Mouse (Mus musculus) hindbrain, embryonic 15.5 days (tissue): ENCODE results near the gene Clip1. TPM values are rescaled to one million over a fixed set of nuclear protein-coding genes. Genes with fewer than 3 reads are reported as not detected.

Experiments used
- ATAC-seq: fragments of 200-750 bp; cut with Nextera tagmentation; 2 replicates; pipeline ENCODE4 v1.8.0; 2017; ENCODE audit warnings: low read depth, moderate number of reproducible peaks, moderate TSS enrichment; ENCODE audit not compliant: low FRiP score
- H3K27ac ChIP-seq: fragments of 300-500 bp; sonication (generic); replicated peaks from 2 replicates; pipeline ENCODE4 v1.5.1; 2015; ENCODE audit warnings: mild to moderate bottlenecking, inconsistent platforms
- H3K27me3 ChIP-seq: fragments of 300-500 bp; sonication (generic); 2 replicates; pipeline ENCODE4 v1.6.1; 2015; ENCODE audit warnings: control low read depth, inconsistent platforms
- H3K36me3 ChIP-seq: fragments of 300-500 bp; sonication (generic); 2 replicates; pipeline ENCODE4 v1.6.1; 2015; ENCODE audit warnings: control low read depth, inconsistent platforms
- H3K4me1 ChIP-seq: fragments of 300-500 bp; sonication (generic); replicated peaks from 2 replicates; pipeline ENCODE4 v1.6.1; 2015; ENCODE audit warnings: control low read depth, inconsistent platforms
- H3K4me2 ChIP-seq: fragments of 300-500 bp; sonication (generic); 2 replicates; pipeline ENCODE4 v1.6.1; 2015; ENCODE audit warnings: moderate library complexity, mild to moderate bottlenecking, inconsistent platforms
- H3K4me3 ChIP-seq: fragments of 300-500 bp; sonication (generic); 2 replicates; pipeline ENCODE4 v1.5.1; 2015; ENCODE audit warnings: mild to moderate bottlenecking, inconsistent platforms
- H3K9ac ChIP-seq: fragments of 300-500 bp; sonication (generic); 2 replicates; pipeline ENCODE4 v1.6.1; 2015; ENCODE audit warnings: inconsistent platforms
- H3K9me3 ChIP-seq: fragments of 300-500 bp; sonication (generic); 2 replicates; pipeline ENCODE4 v1.6.1; 2016; ENCODE audit warnings: control low read depth, inconsistent platforms
- WGBS: fragments of 180-500 bp; shearing (Covaris S2); methylation state at CpG from one replicate; pipeline ENCODE4 v1.1.7; 2015; 5-methylcytosine and 5-hydroxymethylcytosine counted together
- polyA plus RNA-seq: library from polyadenylated mRNA; unstranded; fragments of >200 nt; fragmentation: Nextera tagmentation; extraction: Ambion mirVana; gene quantifications from 2 replicates; pipeline ENCODE4 v1.2.1, GENCODE M21; 2015

Gene Clip1
- polyA plus RNA-seq, 1 experiment from 2014 or later, result 81.0 TPM

DNA sequence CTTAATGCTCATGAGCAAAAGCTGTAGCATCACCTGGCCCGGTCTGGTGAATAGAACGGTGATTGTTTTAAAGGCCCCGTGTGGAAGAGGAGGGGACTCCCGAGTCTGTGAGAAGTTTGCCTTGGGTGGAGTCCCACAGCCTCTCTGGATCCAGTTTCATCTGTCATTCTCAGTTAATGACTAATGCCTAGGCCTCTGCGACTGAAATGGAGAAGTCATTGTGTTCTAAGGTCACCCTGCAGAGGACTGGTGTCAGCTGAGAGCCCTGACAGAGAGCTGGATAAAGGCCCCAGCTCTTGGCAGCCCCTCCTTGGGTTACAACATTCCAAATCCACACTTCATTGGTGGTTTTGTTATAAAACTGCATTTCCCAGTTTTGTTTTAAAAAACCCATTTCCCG lies 10.1 kb upstream of the Clip1 start:
- Histone ChIP-seq H3K4me1 (no peaks in the 10 kb centered on the region), H3K27ac (no peak overlapping the region), H3K4me3 (no peak overlapping the region), H3K27me3 (no peaks in the 10 kb centered on the region), H3K36me3 (peaks cover 14% of the 10 kb centered on the region; the same call in 1 of the 2 replicates), H3K9me3 (no peaks in the 10 kb centered on the region), H3K9ac (no peak overlapping the region), H3K4me2 (no peak overlapping the region)
- no peak for ATAC-seq
- 65% methylated on average over 6 of the region's 6 CpGs for WGBS

DNA sequence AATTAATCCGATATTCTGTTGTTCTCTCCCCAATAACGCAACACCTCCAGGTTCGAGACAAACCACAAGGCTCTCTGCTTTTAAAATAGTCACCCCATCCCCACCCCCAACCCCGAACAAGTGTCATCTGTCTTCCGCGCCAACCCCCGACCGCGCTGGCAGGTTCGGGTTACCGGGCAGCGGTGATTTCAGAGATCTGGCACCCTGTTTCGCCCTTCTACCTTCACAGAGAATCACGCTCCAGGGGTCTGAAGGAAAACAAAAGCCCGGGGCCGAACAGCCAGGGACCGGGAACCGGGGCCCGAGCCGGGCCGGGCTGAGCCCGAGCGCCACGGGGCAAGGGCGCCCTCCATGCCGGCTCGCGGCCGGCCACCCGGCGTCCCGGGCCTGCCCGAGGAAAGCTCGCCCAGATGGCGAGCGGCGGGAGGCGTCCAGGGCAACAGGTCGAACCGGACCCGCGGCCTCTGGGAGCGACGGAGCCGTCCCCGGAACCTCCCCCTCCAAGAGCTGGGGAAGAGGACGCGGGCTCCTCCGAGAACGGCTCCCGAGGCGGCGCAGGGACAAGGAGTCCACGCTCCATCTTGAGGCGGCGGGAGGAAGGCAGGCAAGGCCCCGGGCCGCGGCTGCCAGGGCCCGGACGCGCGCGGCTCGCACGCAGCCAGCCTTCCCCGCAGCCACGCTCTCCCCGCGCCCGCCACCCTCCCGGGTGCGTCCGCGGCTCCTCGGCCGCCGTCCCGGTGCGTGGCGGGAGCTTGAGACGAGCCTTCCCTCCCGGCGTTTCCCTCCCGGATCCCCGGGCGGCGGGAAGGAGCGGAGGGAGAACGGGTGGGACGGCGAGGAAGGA lies 819 bp downstream of the Clip1 start:
- under 1% methylated on average over 75 of the region's 92 CpGs for WGBS
- peak; percentile 71 for ATAC-seq
- H3K4me2 ChIP-seq, result peak overlapping the region; percentile 74
- no peaks in the 10 kb centered on the region for H3K36me3 ChIP-seq
- no peaks in the 10 kb centered on the region for H3K9me3 ChIP-seq
- H3K27ac ChIP-seq, result peak overlapping the region; percentile 99
- no peaks in the 10 kb centered on the region for H3K27me3 ChIP-seq
- H3K4me1 ChIP-seq, result peaks cover 32% of the 10 kb centered on the region
- H3K9ac ChIP-seq, result peak overlapping the region; percentile 98
- peak overlapping the region; percentile 87 for H3K4me3 ChIP-seq

DNA sequence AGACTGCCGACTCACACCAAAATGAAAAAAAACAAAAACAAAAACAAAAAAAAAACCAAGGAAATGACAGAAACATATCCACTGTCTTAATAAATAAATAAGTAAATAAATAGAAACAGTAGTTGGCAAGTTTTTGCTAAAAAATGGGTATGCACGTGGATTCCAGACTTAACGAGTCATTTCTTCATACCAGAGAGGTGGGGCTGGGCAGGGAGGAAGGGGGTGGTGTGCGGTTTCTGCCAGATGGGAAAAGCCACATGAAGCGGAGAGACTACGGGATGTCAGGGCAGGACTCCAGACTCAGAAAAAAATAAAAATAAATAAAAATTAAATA lies 1.4 kb downstream of the Clip1 start:
- Histone ChIP-seq H3K27me3 (no peaks in the 10 kb centered on the region), H3K27ac (peak overlapping the region; percentile 99), H3K4me2 (peak overlapping the region; percentile 74), H3K4me1 (peaks cover 32% of the 10 kb centered on the region), H3K9me3 (no peaks in the 10 kb centered on the region), H3K9ac (peak overlapping the region; percentile 98), H3K36me3 (no peaks in the 10 kb centered on the region), H3K4me3 (peak overlapping the region; percentile 87)
- no peak for ATAC-seq
- WGBS, result 1% methylated on average over 6 of the region's 6 CpGs

DNA sequence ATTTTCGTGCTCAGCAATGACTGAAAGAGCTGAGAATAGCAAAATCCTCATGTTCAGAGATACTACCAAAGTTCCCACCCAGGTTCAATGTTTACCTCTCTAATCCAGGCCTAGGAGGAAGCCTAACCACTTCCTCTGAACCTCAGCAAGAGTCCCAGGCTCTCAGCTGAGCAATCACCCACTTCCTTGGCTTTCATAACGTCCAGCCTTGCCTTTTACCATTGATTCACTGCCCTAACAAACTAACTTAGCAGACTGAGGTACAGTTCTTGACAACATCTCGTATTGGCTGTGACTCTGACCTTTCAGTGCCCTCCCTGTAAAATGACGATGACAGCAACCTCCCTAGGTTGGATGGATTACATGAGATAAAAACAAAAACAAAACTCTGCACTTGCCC lies 2.0 kb downstream of the Clip1 start:
- ATAC-seq, result no peak
- no peaks in the 10 kb centered on the region for H3K27me3 ChIP-seq
- peak overlapping the region; percentile 99; the same call in 1 of the 2 replicates for H3K27ac ChIP-seq
- WGBS, result 32% methylated on average over 4 of the region's 4 CpGs
- peak overlapping the region; percentile 98; the same call in 1 of the 2 replicates for H3K9ac ChIP-seq
- peaks cover 32% of the 10 kb centered on the region for H3K4me1 ChIP-seq
- no peaks in the 10 kb centered on the region for H3K9me3 ChIP-seq
- peak overlapping the region; percentile 74 for H3K4me2 ChIP-seq
- H3K36me3 ChIP-seq, result no peaks in the 10 kb centered on the region
- peak overlapping the region; percentile 87 for H3K4me3 ChIP-seq

DNA sequence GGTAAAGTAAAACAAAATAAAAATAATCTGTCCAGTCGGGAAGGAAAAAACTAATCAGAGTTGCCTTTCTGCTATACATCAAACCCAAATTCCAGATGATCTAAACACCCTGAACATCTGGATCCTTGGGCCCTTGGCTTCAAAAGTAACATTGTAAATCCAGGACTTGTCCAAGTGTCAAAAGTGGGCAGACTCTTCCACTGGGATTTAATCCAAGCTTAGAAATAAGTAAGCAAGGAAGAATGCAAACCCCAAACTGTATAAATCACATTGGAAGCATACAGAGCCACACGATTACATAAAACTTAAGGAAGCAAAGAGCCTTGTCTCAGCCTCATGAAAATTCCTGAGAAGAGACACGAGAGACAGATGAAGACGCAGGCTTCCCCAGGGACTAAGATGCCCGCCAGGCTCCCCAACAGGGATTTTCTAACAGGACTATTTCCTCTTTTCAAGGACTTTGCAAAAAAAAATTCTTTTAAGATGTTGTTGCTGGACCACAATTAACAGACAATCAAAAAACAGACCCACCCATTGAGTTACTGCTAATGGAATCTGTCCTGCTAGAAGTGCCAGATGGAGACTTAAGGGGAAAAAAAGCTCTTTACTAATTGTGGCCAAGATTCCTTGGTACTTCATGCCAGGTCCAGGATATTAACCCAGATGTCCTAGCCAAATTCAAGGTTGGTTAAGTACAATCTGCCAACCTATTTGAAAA lies 4.7 kb downstream of the Clip1 start:
- ATAC-seq, result no peak
- Histone ChIP-seq H3K9ac (no peak overlapping the region), H3K4me2 (no peak overlapping the region), H3K4me1 (peaks cover 32% of the 10 kb centered on the region), H3K27me3 (no peaks in the 10 kb centered on the region), H3K36me3 (no peaks in the 10 kb centered on the region), H3K4me3 (no peak overlapping the region), H3K9me3 (no peaks in the 10 kb centered on the region), H3K27ac (peak overlapping the region; percentile 20; the same call in 1 of the 2 replicates)
- WGBS, result 29% methylated on average over 5 of the region's 5 CpGs

DNA sequence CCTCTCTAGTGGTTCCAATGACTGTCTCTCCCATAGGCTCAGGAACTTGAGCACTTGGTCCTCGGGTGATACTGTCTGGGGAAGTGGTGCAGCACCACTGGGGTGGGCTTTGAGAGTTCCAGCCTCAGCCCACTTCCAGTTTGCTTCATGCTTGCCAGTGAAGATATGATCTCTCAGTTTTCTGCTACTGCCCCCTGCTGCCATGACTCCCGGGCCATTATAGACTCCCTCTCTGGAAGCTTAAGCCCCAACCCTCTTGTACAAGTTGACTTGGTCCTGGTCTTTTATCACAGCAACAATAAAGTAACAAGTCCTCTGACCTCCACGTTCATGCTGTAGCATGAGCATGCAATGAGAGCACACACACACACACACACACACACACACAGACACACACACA lies 5.3 kb downstream of the Clip1 start:
- WGBS, result 66% methylated on average over 3 of the region's 3 CpGs
- ATAC-seq, result no peak
- no peak overlapping the region for H3K27ac ChIP-seq
- H3K4me3 ChIP-seq, result no peak overlapping the region
- peaks cover 32% of the 10 kb centered on the region for H3K4me1 ChIP-seq
- no peaks in the 10 kb centered on the region for H3K36me3 ChIP-seq
- H3K27me3 ChIP-seq, result no peaks in the 10 kb centered on the region
- H3K9ac ChIP-seq, result no peak overlapping the region
- no peak overlapping the region for H3K4me2 ChIP-seq
- H3K9me3 ChIP-seq, result no peaks in the 10 kb centered on the region

DNA sequence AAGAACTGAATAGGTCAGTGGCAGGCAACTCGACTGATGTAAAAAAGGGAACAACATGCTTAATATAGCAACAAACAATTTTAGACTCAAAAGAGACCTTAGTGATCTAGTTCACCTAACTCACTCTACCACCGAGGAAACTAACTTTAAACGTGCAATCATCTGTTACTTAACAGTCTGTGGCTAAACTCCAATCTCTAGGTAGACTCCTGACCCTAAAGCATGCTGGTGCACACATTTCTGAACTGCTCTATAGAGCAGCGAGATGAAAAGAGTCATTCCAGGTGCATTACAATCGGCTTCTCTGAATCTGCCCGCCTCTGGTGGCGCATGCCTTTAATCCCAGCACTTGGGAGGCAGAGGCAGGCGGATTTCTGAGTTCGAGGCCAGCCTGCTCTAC lies 8.7 kb downstream of the Clip1 start:
- H3K4me2 ChIP-seq, result no peak overlapping the region
- no peak for ATAC-seq
- H3K9ac ChIP-seq, result no peak overlapping the region
- WGBS, result 87% methylated on average over 9 of the region's 9 CpGs
- H3K4me3 ChIP-seq, result no peak overlapping the region
- H3K4me1 ChIP-seq, result peaks cover 19% of the 10 kb centered on the region
- no peaks in the 10 kb centered on the region for H3K9me3 ChIP-seq
- H3K27ac ChIP-seq, result no peak overlapping the region
- H3K27me3 ChIP-seq, result no peaks in the 10 kb centered on the region
- no peaks in the 10 kb centered on the region for H3K36me3 ChIP-seq

DNA sequence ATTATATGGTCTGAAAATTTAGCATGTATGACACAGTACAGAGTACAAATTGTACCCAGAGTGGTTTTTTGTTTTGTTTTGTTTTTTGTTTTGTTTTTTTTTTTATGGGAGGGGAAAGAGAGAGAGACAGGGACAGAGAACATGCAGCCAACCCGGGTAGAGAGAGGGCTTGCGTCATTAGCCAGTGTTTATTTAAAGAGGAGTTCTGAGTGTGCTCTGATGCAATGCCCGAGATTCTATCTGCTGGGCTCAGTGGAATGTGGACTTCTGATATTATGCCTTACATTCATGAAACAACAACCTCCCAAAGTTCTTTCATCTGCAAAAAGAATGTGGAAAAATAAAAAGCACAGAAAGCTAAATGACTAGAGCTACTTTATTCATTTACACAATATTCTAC lies 9.2 kb downstream of the Clip1 start:
- Histone ChIP-seq H3K36me3 (no peaks in the 10 kb centered on the region), H3K4me1 (peaks cover 18% of the 10 kb centered on the region), H3K27ac (no peak overlapping the region), H3K4me2 (no peak overlapping the region), H3K9me3 (no peaks in the 10 kb centered on the region), H3K27me3 (no peaks in the 10 kb centered on the region), H3K4me3 (no peak overlapping the region), H3K9ac (no peak overlapping the region)
- 41% methylated on average over 3 of the region's 3 CpGs for WGBS
- ATAC-seq, result no peak

DNA sequence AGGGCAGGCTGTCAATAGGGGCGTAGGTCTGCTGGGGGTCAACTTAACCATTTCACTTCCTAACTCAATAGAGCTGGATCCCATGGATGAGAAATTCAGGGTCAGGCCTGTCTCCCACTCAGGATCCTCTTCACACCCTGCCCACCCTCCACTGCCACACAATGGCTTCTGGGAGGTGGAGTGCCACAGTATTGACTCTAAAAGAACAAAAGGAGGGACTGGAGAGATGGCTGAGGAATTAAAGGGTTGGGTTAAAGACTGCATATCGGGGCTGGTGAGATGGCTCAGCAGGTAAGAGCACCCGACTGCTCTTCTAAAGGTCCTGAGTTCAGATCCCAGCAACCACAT lies 13.0 kb downstream of the Clip1 start:
- Histone ChIP-seq H3K9ac (no peak overlapping the region), H3K4me2 (no peak overlapping the region), H3K4me3 (no peak overlapping the region), H3K4me1 (peaks cover 11% of the 10 kb centered on the region), H3K27me3 (no peaks in the 10 kb centered on the region), H3K9me3 (no peaks in the 10 kb centered on the region), H3K27ac (no peak overlapping the region), H3K36me3 (no peaks in the 10 kb centered on the region)
- no peak for ATAC-seq
- 59% methylated on average over 3 of the region's 3 CpGs for WGBS

DNA sequence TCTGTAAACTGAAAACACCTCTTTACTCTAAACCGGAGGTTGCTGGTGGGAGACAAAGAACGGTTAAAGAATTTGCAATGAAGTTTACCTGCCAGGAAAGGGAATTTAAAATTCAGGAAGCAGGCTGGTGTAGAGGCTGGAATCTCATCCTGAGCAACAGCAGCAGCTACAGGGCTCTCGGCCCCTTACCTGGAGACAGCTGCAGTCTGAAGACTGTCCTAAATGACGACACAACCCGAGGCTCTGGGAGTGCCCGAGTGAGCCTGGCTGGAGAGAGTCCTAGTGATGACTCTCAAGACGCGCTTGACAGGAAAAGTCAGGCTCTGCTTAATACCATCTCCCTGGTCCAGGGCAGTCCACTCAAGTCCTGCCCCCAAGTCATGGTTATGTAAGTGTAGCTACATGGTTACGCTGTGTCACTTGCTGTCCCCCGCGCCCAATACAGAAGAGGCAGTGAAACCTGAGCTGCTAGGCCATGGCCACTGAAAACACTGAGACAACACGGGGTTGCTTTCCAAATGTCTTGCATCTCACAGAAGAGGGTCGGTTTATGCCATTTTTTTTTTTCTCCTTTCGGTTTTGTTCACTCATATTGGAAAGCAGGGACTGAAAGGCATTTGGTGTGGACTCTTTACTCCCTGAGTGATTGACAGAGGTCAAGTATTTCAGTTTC lies 13.5 kb downstream of the Clip1 start:
- Histone ChIP-seq H3K9me3 (no peaks in the 10 kb centered on the region), H3K9ac (no peak overlapping the region), H3K27me3 (no peaks in the 10 kb centered on the region), H3K4me3 (no peak overlapping the region), H3K36me3 (no peaks in the 10 kb centered on the region), H3K4me2 (no peak overlapping the region), H3K4me1 (peaks cover 11% of the 10 kb centered on the region), H3K27ac (no peak overlapping the region)
- no peak for ATAC-seq
- WGBS, result 44% methylated on average over 14 of the region's 14 CpGs

DNA sequence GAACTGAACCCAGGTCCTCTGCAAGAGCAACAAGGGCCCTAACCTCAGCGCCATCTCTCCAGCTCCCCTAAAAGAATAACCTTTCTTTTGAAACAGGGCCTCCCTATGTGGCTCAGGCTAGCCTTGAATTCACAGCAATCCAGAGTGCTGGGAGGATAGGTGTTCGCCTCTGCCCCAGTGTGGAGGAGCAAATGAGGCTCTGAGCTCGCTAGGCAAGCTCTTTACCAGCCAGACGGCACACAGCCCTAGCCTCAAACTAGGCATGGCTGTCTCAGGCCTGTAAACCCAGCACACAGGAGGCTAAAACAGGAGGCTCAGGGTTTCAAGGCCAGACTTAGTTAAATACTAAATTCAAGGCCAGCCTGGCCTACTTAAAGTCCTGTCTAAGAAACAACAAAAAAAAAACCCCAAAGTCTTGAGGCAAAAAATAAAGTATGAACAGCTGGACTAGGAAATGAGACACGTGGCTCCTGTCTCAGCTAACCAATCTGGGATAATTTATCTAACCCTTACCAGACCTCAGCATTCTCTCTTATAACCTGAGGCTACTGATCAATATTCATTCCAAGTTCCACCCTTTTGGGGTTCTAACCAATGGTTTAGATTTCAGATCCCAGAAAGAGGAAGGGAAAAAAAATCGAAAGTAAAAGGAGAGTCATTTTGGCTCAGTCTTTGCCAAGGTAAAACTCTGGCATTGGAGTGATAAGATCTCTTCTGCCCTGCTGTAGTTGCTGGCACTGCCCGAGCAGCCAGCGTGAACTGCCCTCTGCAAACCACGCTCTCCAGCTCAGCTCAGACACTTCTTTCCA lies 14.2 kb downstream of the Clip1 start:
- WGBS, result 75% methylated on average over 9 of the region's 9 CpGs
- no peak for ATAC-seq
- no peak overlapping the region for H3K27ac ChIP-seq

More for the DNA sequence above, 14.2 kb downstream of the Clip1 start:
- H3K27me3 ChIP-seq, result no peaks in the 10 kb centered on the region
- H3K9ac ChIP-seq, result no peak overlapping the region
- no peak overlapping the region for H3K4me3 ChIP-seq
- H3K4me1 ChIP-seq, result peaks cover 11% of the 10 kb centered on the region
- no peaks in the 10 kb centered on the region for H3K9me3 ChIP-seq
- no peaks in the 10 kb centered on the region for H3K36me3 ChIP-seq
- no peak overlapping the region for H3K4me2 ChIP-seq
